Mouse (Mus musculus): ENCODE measurements around the gene Iars2. TPM values are rescaled to one million over a fixed set of nuclear protein-coding genes. Genes with fewer than 3 reads are reported as not detected.

Iars2 gene
- polyA plus RNA-seq, 1 experiment = 9.0 TPM

- Histone ChIP-seq H3K36me3 (ENCODE audit: control insufficient read depth, insufficient read depth, low read length) (peaks cover 46% of the 10 kb centered on the region), H3K27me3 (ENCODE audit: control insufficient read depth, insufficient read depth, low read length) (no peaks in the 10 kb centered on the region), H3K27ac (ENCODE audit: insufficient read depth, low read depth, low read length) (peak overlapping the region; percentile 76), H3K4me1 (ENCODE audit: control insufficient read depth, insufficient read depth, insufficient read length, low read length) (peaks cover 24% of the 10 kb centered on the region), H3K4me3 (ENCODE audit: low read depth, low read length) (no peak overlapping the region)
- TF ChIP-seq POLR2A (IDR thresholded peaks at IDR 0.05; ENCODE audit: low read depth, low read length) (no peak), CTCF (IDR thresholded peaks at IDR 0.05; ENCODE audit: extremely low read depth, insufficient read length, insufficient replicate concordance, low read depth, low read length) (no peak)
- 59% methylated on average over 3 of the region's 3 CpGs for WGBS
These were observed 76.8 kb downstream of the Iars2 start for GRCm38 (mm10) chr1:185252351-185252750.

GRCm38 (mm10) chr1:185248728-185249127, 80.5 kb downstream of the Iars2 start:
- H3K27ac ChIP-seq (ENCODE audit: insufficient read depth, low read depth, low read length) = 0 out of 2 replicates have a peak overlapping the region, but pooled peaks have one; percentile 5
- peaks cover 14% of the 10 kb centered on the region; the same call in 1 of the 2 replicates for H3K4me1 ChIP-seq (ENCODE audit: control insufficient read depth, insufficient read depth, insufficient read length, low read length)
- H3K4me3 ChIP-seq (ENCODE audit: low read depth, low read length) = no peak overlapping the region
- TF ChIP-seq POLR2A (IDR thresholded peaks at IDR 0.05; ENCODE audit: low read depth, low read length) = no peak
- no peak for TF ChIP-seq CTCF (IDR thresholded peaks at IDR 0.05; ENCODE audit: extremely low read depth, insufficient read length, insufficient replicate concordance, low read depth, low read length)
- H3K36me3 ChIP-seq (ENCODE audit: control insufficient read depth, insufficient read depth, low read length) = peaks cover 51% of the 10 kb centered on the region
- 82% methylated on average over 8 of the region's 8 CpGs for WGBS
- H3K27me3 ChIP-seq (ENCODE audit: control insufficient read depth, insufficient read depth, low read length) = no peaks in the 10 kb centered on the region

GRCm38 (mm10) chr1:185247429-185248085, 81.6 kb downstream of the Iars2 start:
- Histone ChIP-seq H3K27me3 (ENCODE audit: control insufficient read depth, insufficient read depth, low read length) (no peaks in the 10 kb centered on the region), H3K4me3 (ENCODE audit: low read depth, low read length) (no peak overlapping the region), H3K27ac (ENCODE audit: insufficient read depth, low read depth, low read length) (no peak overlapping the region), H3K36me3 (ENCODE audit: control insufficient read depth, insufficient read depth, low read length) (peaks cover 59% of the 10 kb centered on the region), H3K4me1 (ENCODE audit: control insufficient read depth, insufficient read depth, insufficient read length, low read length) (peaks cover 9% of the 10 kb centered on the region; the same call in 1 of the 2 replicates)
- no peak for TF ChIP-seq CTCF (IDR thresholded peaks at IDR 0.05; ENCODE audit: extremely low read depth, insufficient read length, insufficient replicate concordance, low read depth, low read length)
- TF ChIP-seq POLR2A (IDR thresholded peaks at IDR 0.05; ENCODE audit: low read depth, low read length) = no peak
- WGBS = 88% methylated on average over 20 of the region's 20 CpGs

- H3K4me1 ChIP-seq (ENCODE audit: control insufficient read depth, insufficient read depth, insufficient read length, low read length) = no peaks in the 10 kb centered on the region
- H3K36me3 ChIP-seq (ENCODE audit: control insufficient read depth, insufficient read depth, low read length) = peaks cover 60% of the 10 kb centered on the region
- TF ChIP-seq CTCF (IDR thresholded peaks at IDR 0.05; ENCODE audit: extremely low read depth, insufficient read length, insufficient replicate concordance, low read depth, low read length) (no peak), POLR2A (IDR thresholded peaks at IDR 0.05; ENCODE audit: low read depth, low read length) (no peak)
- no peak overlapping the region for H3K4me3 ChIP-seq (ENCODE audit: low read depth, low read length)
- no peak overlapping the region for H3K27ac ChIP-seq (ENCODE audit: insufficient read depth, low read depth, low read length)
- no peaks in the 10 kb centered on the region for H3K27me3 ChIP-seq (ENCODE audit: control insufficient read depth, insufficient read depth, low read length)
- 82% methylated on average over 7 of the region's 7 CpGs for WGBS
These were observed 83.7 kb downstream of the Iars2 start for GRCm38 (mm10) chr1:185245456-185245855.

- H3K27me3 ChIP-seq (ENCODE audit: control insufficient read depth, insufficient read depth, low read length) = no peaks in the 10 kb centered on the region
- H3K4me1 ChIP-seq (ENCODE audit: control insufficient read depth, insufficient read depth, insufficient read length, low read length) = no peaks in the 10 kb centered on the region
- no peak overlapping the region for H3K4me3 ChIP-seq (ENCODE audit: low read depth, low read length)
- peaks cover 64% of the 10 kb centered on the region for H3K36me3 ChIP-seq (ENCODE audit: control insufficient read depth, insufficient read depth, low read length)
- 84% methylated on average over 8 of the region's 8 CpGs for WGBS
- TF ChIP-seq POLR2A (IDR thresholded peaks at IDR 0.05; ENCODE audit: low read depth, low read length) (no peak), CTCF (IDR thresholded peaks at IDR 0.05; ENCODE audit: extremely low read depth, insufficient read length, insufficient replicate concordance, low read depth, low read length) (no peak)
- no peak overlapping the region for H3K27ac ChIP-seq (ENCODE audit: insufficient read depth, low read depth, low read length)
These were observed 86.2 kb downstream of the Iars2 start for GRCm38 (mm10) chr1:185243013-185243412.

- no peak overlapping the region for H3K27ac ChIP-seq (ENCODE audit: insufficient read depth, low read depth, low read length)
- no peaks in the 10 kb centered on the region for H3K27me3 ChIP-seq (ENCODE audit: control insufficient read depth, insufficient read depth, low read length)
- WGBS = 83% methylated on average over 4 of the region's 4 CpGs
- TF ChIP-seq CTCF (IDR thresholded peaks at IDR 0.05; ENCODE audit: extremely low read depth, insufficient read length, insufficient replicate concordance, low read depth, low read length) (peak; percentile 20; the same call in 1 of the 2 replicates), POLR2A (IDR thresholded peaks at IDR 0.05; ENCODE audit: low read depth, low read length) (no peak)
- peaks cover 52% of the 10 kb centered on the region for H3K36me3 ChIP-seq (ENCODE audit: control insufficient read depth, insufficient read depth, low read length)
- no peaks in the 10 kb centered on the region for H3K4me1 ChIP-seq (ENCODE audit: control insufficient read depth, insufficient read depth, insufficient read length, low read length)
- H3K4me3 ChIP-seq (ENCODE audit: low read depth, low read length) = no peak overlapping the region
These were observed 92.7 kb downstream of the Iars2 start for GRCm38 (mm10) chr1:185236530-185236929.

GRCm38 (mm10) chr1:185235837-185236236, 93.4 kb downstream of the Iars2 start:
- WGBS = 93% methylated on average over 5 of the region's 5 CpGs
- no peak for TF ChIP-seq CTCF (IDR thresholded peaks at IDR 0.05; ENCODE audit: extremely low read depth, insufficient read length, insufficient replicate concordance, low read depth, low read length)
- TF ChIP-seq POLR2A (IDR thresholded peaks at IDR 0.05; ENCODE audit: low read depth, low read length) = no peak
- Histone ChIP-seq H3K27me3 (ENCODE audit: control insufficient read depth, insufficient read depth, low read length) (no peaks in the 10 kb centered on the region), H3K36me3 (ENCODE audit: control insufficient read depth, insufficient read depth, low read length) (peaks cover 46% of the 10 kb centered on the region), H3K4me3 (ENCODE audit: low read depth, low read length) (no peak overlapping the region), H3K27ac (ENCODE audit: insufficient read depth, low read depth, low read length) (no peak overlapping the region), H3K4me1 (ENCODE audit: control insufficient read depth, insufficient read depth, insufficient read length, low read length) (no peaks in the 10 kb centered on the region)

Other genes starting within 250 kb of the Iars2 start
- gene Rab3gap2, start 125.3 kb downstream of the Iars2 start, polyA plus RNA-seq (2012; rRNA removed) = 10.5 and 23.6 TPM in 2 replicates
- 323 and 340 TPM in 2 replicates for gene Bpnt1, start 2.8 kb upstream of the Iars2 start, polyA plus RNA-seq (2012; rRNA removed)
- 1.5 and 3.0 TPM in 2 replicates for gene Eprs, start 33.6 kb upstream of the Iars2 start, polyA plus RNA-seq (2012; rRNA removed)
- gene Slc30a10, start 125.5 kb upstream of the Iars2 start, polyA plus RNA-seq (2012; rRNA removed) = 10.1 and 36.7 TPM in 2 replicates